Mouse (Mus musculus): ENCODE data around the gene Hspa12b.

GRCm38 (mm10) chr2:131143007-131143780 lies 16.1 kb downstream of the Hspa12b start:
- TF ChIP-seq MYOD1 (IDR thresholded peaks at IDR 0.05; ENCODE audit: control insufficient read depth in 1 of 3, insufficient read length in 2 of 3, low read depth in 2 of 3) (no peak), REST (IDR thresholded peaks at IDR 0.05; ENCODE audit: insufficient read depth, insufficient read length) (no peak), POLR2A (IDR thresholded peaks at IDR 0.05; ENCODE audit: insufficient read length, low read depth) (no peak), TCF12 (IDR thresholded peaks at IDR 0.05; ENCODE audit: insufficient read depth, poor library complexity, severe bottlenecking) (no peak), E2F4 (IDR thresholded peaks at IDR 0.05; ENCODE audit: insufficient read depth) (no peak), POLR2AphosphoS2 (IDR thresholded peaks at IDR 0.05; ENCODE audit: insufficient read length, low read depth) (no peak)

All from myocyte (in vitro differentiated cells).